In the genomic region with DNA sequence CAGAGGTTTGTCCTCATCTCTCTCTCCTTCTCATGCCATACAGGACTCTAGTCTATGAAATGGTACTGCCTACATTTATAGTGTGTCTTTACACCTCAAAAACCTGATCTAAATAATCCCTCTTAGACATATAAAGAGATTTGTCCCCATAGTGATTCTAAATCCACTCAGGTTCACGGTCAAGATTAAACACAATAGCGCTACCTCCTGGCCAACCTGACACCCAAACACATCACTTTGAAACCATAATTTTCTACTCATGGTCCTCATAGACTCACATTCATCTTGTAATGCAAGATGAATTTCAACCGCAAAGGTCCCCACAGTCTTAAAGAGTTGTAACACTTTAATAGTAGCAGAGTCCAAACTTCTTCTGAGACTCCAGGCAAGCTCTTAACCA, we compare ENCODE assay signal across 11 mouse cellular contexts.
"Had no signal": no experiment of that assay in that cellular context is flagged by ENCODE, and none has a peak within 500 bp of the region (broad histone marks: within the 10 kb centered on the region; RNA-seq: fewer than 3 reads in every experiment).

No protein-coding gene starts in this region.

- H3K9me3 ChIP-seq: limb, embryonic 12.5 days; midbrain, embryonic 15.5 days; neural tube, embryonic 12.5 days had no signal

- ATAC-seq: lung, postnatal 0 days; midbrain, embryonic 15.5 days had no signal

- DNase-seq: kidney, adult 8-10 months; liver; lung, adult 2 months; lung, postnatal 36 days; thymus, postnatal 4 days had no signal

- H3K36me3 ChIP-seq: limb, embryonic 12.5 days; midbrain, embryonic 15.5 days; neural tube, embryonic 12.5 days had no signal

- H3K27ac ChIP-seq: limb, embryonic 12.5 days; liver, embryonic 14.5 days; midbrain, embryonic 15.5 days; neural tube, embryonic 12.5 days; stomach, postnatal 0 days had no signal

- H3K4me3 ChIP-seq: limb, embryonic 12.5 days; midbrain, embryonic 15.5 days; neural tube, embryonic 12.5 days had no signal

- H3K4me1 ChIP-seq: limb, embryonic 12.5 days; midbrain, embryonic 15.5 days; neural tube, embryonic 12.5 days had no signal

- H3K27me3 ChIP-seq: limb, embryonic 12.5 days; midbrain, embryonic 15.5 days; neural tube, embryonic 12.5 days had no signal
